Mouse (Mus musculus): ENCODE measurements around the gene Cttnbp2. TPM values are rescaled to one million over a fixed set of nuclear protein-coding genes. Genes with fewer than 3 reads are reported as not detected.

The Cttnbp2 gene
- 51.0 and 62.7 TPM in 2 replicates for polyA plus RNA-seq (2015; fragmentation: Nextera tagmentation; extraction: Ambion mirVana)

DNA sequence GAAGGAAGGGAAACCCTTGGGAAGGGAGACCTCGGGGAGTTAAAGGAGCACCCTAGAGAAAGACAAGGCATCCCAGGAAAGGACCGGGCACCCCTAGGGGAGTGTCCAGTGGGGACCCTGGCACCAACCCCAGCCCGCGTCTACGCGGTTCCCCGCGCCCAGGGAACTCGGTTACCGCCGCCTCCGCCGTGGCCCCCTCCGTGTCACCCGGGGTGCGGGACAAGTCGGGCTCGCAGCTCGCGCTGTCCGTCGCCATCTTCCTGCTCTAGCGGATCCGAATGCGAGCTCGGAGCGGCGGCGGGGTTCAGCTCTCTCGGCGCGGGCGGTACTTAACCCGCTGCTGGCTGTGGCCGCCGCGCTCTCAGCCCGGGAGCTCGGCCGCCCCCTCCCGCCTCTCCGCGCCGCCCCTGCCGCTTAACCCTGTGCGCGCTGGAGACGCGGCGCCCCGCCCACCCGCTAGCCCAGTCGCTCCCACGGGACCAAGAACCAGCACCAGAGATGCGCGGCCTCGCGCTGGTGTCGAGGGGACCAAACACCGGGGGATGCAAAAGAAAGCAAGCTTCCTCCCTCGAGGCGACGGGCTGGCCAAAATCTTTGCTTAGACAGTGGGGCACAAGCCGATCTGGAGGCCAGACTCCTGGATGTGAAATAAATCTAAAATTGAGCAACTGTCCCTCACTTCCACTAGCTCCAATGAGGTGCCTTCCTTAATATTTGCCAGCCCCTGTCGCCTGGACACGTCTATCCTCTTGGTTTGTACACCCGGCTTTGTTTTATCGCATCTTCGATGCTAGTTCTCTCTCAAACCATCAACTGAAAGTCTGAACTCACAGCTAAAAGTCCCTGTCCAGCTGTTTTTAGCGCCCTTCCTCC is at the start of gene Cttnbp2:
TSS of gene Cttnbp2 (minus strand) at position 364 of the 873 bp plus-strand sequence.
- H3K4me2 ChIP-seq: peak within 1 kb of the TSS; percentile 61
- peak within 1 kb of the TSS; percentile 89 for H3K27ac ChIP-seq
- H3K27me3 ChIP-seq (replicated peaks): no peaks in the 10 kb centered on the region
- H3K36me3 ChIP-seq (replicated peaks): no peaks in the 10 kb centered on the region
- H3K4me3 ChIP-seq: peak within 1 kb of the TSS; percentile 81
- peaks cover 13% of the 10 kb centered on the region for H3K4me1 ChIP-seq
- WGBS: under 1% methylated on average over 70 of the region's 70 CpGs
- no peaks in the 10 kb centered on the region for H3K9me3 ChIP-seq
- ATAC-seq (replicated peaks): peak; percentile 97
- peak within 1 kb of the TSS; percentile 82 for H3K9ac ChIP-seq

DNA sequence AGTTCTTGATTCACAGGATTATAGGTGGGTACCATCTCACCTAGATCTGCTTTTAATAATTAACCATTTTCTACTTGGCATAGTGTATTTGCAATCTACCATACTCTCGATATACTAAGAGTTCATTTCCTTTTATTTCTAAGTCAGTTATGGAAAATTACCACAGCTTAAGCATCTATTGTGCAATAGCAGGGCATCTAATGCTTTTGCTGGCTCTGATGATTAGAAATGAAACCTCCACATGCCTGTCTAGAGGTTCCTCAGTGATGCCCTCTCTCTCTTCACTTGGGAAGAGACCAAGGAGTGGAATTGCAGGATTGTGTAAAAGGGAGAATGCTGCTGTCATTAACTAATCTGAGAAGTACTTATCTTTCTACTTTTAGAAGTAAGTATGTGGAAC is 44.4 kb upstream of the Cttnbp2 start:
- H3K9ac ChIP-seq: no peak overlapping the region
- H3K4me2 ChIP-seq: no peak overlapping the region
- H3K9me3 ChIP-seq: no peaks in the 10 kb centered on the region
- no peaks in the 10 kb centered on the region for H3K36me3 ChIP-seq (replicated peaks)
- no peaks in the 10 kb centered on the region for H3K4me1 ChIP-seq
- H3K4me3 ChIP-seq: no peak overlapping the region
- H3K27me3 ChIP-seq (replicated peaks): no peaks in the 10 kb centered on the region
- 92% methylated on average over 1 of the region's 1 CpGs for WGBS
- no peak for ATAC-seq (replicated peaks)
- no peak overlapping the region for H3K27ac ChIP-seq

DNA sequence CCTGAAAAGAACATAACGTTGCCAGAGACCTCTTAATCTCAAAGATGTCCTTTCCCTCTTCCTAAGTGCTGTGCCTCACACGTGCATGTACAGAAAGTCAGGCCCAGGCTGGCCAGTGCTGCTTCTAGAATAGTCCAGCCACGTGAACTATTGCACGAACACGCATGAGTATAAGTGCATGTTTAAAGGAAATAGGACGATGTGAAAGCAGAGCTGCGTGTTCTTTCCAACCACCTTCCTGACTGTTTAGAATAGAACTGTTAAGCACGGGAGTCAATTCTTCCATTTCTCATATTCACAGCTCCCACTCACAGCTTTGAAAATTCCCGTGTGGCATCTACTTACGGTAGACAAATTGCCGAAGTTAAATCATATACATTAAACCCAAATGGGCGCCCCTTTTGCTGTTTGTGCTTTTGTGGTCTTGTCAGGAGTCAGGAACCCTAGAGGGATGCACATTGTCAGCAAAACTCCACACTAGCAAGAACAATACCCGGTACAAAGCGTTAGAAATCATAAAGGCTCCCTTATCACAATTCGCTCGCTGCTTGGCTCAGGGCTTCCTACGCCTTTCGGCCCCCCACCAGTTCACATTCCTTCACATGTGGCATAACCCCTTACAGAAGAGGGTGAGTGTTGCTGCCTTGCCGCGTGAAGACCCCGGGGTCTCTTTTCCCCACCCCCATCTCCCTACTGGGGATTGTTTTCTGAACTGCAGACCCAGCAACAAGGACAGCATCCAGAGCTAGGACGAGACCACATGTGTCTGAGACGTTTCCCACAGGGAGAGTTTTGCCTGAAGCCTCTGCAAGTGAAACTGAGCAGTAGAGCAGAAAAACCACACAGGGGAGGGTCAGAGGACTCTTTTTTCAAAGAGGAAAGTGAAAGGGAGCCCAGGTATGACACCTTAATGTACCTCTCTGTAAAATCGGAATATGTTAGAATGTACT is 33.1 kb upstream of the Cttnbp2 start:
- Histone ChIP-seq H3K27me3 (replicated peaks) (no peaks in the 10 kb centered on the region), H3K9ac (no peak overlapping the region), H3K4me3 (no peak overlapping the region), H3K36me3 (replicated peaks) (no peaks in the 10 kb centered on the region), H3K4me2 (peak overlapping the region; percentile 33), H3K4me1 (peaks cover 4% of the 10 kb centered on the region), H3K9me3 (no peaks in the 10 kb centered on the region), H3K27ac (no peak overlapping the region)
- ATAC-seq (replicated peaks): peak; percentile 37; the same call in 1 of the 2 replicates
- 64% methylated on average over 24 of the region's 24 CpGs for WGBS

DNA sequence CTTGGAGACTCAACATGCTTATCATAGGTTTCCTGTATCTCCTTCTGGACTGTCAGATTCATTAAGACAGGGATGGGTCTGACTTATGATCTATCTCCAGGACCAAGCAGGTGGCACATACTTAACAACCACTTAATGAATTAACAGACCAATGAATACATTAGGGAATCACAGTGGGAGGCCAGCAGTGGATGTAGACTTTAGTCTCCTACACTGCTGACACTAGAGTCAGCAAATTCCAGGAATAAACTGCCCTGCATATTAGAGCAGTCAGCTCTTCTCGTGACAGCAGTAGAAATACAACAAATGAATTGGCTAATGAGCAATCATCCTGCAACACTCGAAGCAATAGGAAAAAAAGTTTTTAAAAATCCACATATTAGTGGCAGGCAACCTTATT is 29.2 kb upstream of the Cttnbp2 start:
- Histone ChIP-seq H3K9me3 (no peaks in the 10 kb centered on the region), H3K4me2 (no peak overlapping the region), H3K27me3 (replicated peaks) (no peaks in the 10 kb centered on the region), H3K4me3 (no peak overlapping the region), H3K9ac (no peak overlapping the region), H3K27ac (no peak overlapping the region), H3K36me3 (replicated peaks) (no peaks in the 10 kb centered on the region), H3K4me1 (peaks cover 4% of the 10 kb centered on the region)
- 76% methylated on average over 2 of the region's 2 CpGs for WGBS
- no peak for ATAC-seq (replicated peaks)

DNA sequence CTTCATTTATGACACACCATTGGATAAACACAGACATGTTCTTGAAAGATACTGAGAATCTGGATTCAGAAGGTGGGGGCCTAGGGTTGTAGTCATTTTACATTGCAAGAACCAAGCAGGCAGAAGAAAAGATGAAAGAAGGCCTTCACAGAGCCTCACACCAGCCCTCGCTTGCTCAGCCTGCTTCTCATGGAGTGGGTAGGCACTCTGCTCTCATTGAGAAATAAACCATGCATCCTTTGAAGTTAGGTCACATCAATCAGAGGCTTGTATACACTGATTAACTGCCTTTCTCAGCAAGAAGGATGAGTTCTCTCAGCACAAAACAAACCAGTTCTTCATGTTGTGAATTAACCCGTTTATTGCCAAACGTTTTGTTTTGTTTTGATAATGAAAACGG is 25.8 kb upstream of the Cttnbp2 start:
- no peaks in the 10 kb centered on the region for H3K36me3 ChIP-seq (replicated peaks)
- H3K4me2 ChIP-seq: no peak overlapping the region
- no peak overlapping the region for H3K27ac ChIP-seq
- H3K9me3 ChIP-seq: no peaks in the 10 kb centered on the region
- H3K27me3 ChIP-seq (replicated peaks): no peaks in the 10 kb centered on the region
- no peak overlapping the region for H3K4me3 ChIP-seq
- H3K4me1 ChIP-seq: no peaks in the 10 kb centered on the region
- H3K9ac ChIP-seq: no peak overlapping the region
- 68% methylated on average over 4 of the region's 4 CpGs for WGBS
- no peak for ATAC-seq (replicated peaks)

DNA sequence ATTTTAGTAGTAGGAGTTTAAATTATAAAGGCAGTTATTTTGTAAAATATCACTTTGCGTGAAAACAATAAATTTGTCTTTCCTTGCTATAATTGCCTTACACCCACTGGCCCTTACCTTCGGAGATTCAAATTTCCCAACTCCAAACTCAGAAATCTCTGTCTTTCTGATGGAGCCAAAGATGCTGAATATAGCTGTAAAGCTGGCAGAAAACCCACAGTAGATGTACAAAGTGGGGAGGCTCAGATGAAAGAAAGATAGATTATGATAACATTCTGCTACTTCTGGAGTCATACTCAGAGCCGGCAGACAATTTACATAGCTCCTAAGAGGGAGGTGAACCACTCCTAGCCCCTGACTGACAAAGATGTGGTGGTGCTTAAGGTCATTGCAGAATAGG is 15.8 kb upstream of the Cttnbp2 start:
- WGBS: 96% methylated on average over 3 of the region's 3 CpGs
- Histone ChIP-seq H3K9me3 (no peaks in the 10 kb centered on the region), H3K4me2 (no peak overlapping the region), H3K4me3 (no peak overlapping the region), H3K4me1 (no peaks in the 10 kb centered on the region), H3K36me3 (replicated peaks) (no peaks in the 10 kb centered on the region), H3K27me3 (replicated peaks) (no peaks in the 10 kb centered on the region), H3K9ac (no peak overlapping the region), H3K27ac (no peak overlapping the region)
- no peak for ATAC-seq (replicated peaks)

DNA sequence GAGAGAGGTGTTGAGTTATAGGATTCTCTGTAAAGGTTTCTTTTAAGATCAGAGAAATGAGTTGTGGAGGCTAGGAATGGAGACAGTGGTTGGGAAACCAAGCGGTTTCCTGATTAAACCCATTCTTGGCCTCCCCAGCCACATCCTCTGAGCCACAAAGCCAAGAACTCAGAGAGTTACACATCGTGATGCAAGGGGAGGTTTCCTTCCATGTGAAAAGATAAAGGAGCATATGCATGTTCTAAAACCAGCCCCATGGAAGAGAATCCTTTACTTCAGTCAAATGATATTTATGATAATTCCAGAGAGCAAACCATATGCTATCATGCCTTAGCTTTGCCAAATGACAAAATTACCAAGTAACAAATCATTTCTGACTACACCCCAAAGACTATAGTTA is 3.0 kb upstream of the Cttnbp2 start:
- WGBS: 74% methylated on average over 2 of the region's 2 CpGs
- Histone ChIP-seq H3K9me3 (no peaks in the 10 kb centered on the region), H3K9ac (no peak overlapping the region), H3K4me3 (no peak overlapping the region), H3K4me2 (no peak overlapping the region), H3K27ac (no peak overlapping the region), H3K4me1 (peaks cover 9% of the 10 kb centered on the region), H3K36me3 (replicated peaks) (no peaks in the 10 kb centered on the region), H3K27me3 (replicated peaks) (no peaks in the 10 kb centered on the region)
- no peak for ATAC-seq (replicated peaks)

DNA sequence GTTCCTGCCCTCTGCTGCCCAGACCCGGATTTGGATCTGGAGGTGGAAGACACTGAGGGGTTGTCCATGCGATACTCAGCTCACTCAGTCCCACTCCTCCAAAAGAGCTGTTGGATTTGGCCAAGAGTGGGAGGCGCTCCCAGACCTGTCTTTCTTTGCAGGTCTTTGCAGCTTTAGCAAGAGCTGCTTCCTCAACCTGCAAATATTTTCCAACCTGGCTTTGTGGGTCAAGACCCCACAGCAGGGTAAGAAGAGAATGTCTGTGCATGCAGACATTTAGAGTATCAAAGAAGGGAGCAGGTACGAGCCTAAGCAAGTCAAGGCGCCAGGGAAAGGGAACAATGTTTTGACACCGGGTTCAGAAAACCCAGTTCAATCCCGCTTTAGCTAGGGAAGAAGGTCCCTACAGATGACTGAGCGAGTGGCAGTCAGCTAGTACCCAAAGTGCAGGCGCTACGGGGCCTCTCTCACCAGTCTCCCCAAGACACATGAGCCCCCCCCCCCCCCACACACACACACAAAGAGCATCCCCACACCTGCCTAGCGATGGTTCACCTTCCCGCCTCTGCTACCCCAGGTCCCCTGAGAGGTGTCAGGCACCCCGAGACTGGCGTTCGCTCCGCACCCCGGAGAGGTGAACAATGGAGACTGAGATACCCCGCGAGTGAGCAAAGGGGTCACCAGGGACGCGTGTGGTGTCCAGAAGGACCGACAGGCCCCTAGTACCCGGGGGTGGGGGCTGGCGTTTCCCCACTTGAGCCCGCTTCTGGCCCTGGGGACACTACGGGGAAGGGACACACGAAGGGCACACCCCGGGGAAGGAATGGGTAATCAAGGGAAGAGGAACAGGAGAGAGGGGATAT is 801 bp downstream of the Cttnbp2 start:
- peak; percentile 78 for ATAC-seq (replicated peaks)

DNA sequence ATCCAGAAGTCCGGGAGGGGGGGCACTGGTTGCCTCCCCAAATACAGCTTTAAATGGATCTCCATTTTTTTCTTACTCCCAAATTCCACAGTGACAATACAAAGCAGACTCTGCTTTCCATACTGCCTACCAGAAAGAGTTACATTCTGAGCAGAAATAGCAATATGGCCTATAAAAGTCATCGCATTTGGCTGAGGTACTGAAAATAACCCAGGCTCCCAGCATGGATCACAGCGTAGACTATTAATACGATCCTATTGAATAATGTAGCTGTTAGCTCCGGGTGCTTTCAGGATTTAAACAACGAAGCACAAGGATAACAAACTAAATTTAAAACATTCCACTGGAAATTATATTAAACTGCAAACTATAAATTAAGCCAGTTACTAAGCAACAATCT is 2.8 kb downstream of the Cttnbp2 start:
- H3K4me1 ChIP-seq: peaks cover 13% of the 10 kb centered on the region
- no peak overlapping the region for H3K9ac ChIP-seq
- ATAC-seq (replicated peaks): no peak
- peak overlapping the region; percentile 13; the same call in 1 of the 2 replicates for H3K4me3 ChIP-seq
- peak overlapping the region; percentile 61 for H3K4me2 ChIP-seq
- no peaks in the 10 kb centered on the region for H3K27me3 ChIP-seq (replicated peaks)
- 56% methylated on average over 6 of the region's 6 CpGs for WGBS
- H3K36me3 ChIP-seq (replicated peaks): no peaks in the 10 kb centered on the region
- H3K9me3 ChIP-seq: no peaks in the 10 kb centered on the region
- no peak overlapping the region for H3K27ac ChIP-seq

More for the DNA sequence above, 801 bp downstream of the Cttnbp2 start:
- H3K4me1 ChIP-seq: peaks cover 13% of the 10 kb centered on the region
- peak overlapping the region; percentile 61 for H3K4me2 ChIP-seq
- H3K27ac ChIP-seq: peak overlapping the region; percentile 89
- H3K36me3 ChIP-seq (replicated peaks): no peaks in the 10 kb centered on the region
- WGBS: under 1% methylated on average over 28 of the region's 28 CpGs
- H3K9me3 ChIP-seq: no peaks in the 10 kb centered on the region
- no peaks in the 10 kb centered on the region for H3K27me3 ChIP-seq (replicated peaks)
- peak overlapping the region; percentile 81 for H3K4me3 ChIP-seq
- peak overlapping the region; percentile 82 for H3K9ac ChIP-seq

DNA sequence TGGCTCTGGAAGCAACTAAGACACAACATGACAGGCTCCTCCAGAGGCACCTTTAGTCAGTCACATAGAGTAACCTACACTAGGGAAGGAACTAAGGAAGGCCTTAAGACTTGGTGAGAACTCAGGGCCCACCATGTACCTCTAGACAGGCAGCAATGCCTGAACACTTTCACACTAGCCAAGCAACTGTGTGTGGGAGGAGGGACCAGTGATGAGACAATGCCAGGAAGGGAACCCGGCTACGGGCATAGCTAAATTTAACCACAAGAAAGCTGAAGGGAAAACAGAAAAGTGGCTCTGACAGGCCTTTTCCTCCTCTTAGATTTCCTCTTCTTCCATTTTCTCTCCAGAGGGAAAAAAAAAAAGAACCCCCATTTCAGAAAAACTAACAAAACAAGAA is 6.6 kb downstream of the Cttnbp2 start:
- Histone ChIP-seq H3K4me3 (no peak overlapping the region), H3K27ac (no peak overlapping the region), H3K27me3 (replicated peaks) (no peaks in the 10 kb centered on the region), H3K4me1 (peaks cover 8% of the 10 kb centered on the region), H3K4me2 (no peak overlapping the region), H3K9ac (no peak overlapping the region), H3K36me3 (replicated peaks) (no peaks in the 10 kb centered on the region), H3K9me3 (no peaks in the 10 kb centered on the region)
- no peak for ATAC-seq (replicated peaks)
- 74% methylated on average over 2 of the region's 2 CpGs for WGBS

DNA sequence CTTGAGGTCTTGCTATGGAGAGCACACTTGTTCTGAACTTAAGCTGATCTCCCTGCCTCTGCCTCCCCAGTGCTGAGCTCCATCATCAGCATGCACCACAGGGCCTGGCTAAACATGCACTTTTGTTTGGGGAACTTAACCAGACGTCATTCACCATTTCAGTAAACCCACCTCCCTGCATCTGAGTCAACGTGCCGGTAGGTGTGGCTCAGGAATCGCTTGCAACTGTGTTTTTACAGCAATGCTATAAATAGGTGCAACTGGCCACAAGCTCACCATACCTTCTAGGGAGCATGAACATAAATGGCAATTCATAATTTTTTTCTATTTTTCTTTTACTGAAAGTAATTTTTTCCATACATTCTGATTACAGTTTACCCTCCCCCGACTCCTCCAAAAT is 14.8 kb downstream of the Cttnbp2 start:
- Histone ChIP-seq H3K4me3 (no peak overlapping the region), H3K27ac (no peak overlapping the region), H3K27me3 (replicated peaks) (no peaks in the 10 kb centered on the region), H3K9me3 (no peaks in the 10 kb centered on the region), H3K4me1 (no peaks in the 10 kb centered on the region), H3K36me3 (replicated peaks) (peaks cover 8% of the 10 kb centered on the region; the same call in 1 of the 2 replicates), H3K9ac (no peak overlapping the region), H3K4me2 (no peak overlapping the region)
- 70% methylated on average over 5 of the region's 5 CpGs for WGBS
- ATAC-seq (replicated peaks): no peak
